Comparison of ENCODE assay signal across 24 mouse cellular contexts in the genomic region with DNA sequence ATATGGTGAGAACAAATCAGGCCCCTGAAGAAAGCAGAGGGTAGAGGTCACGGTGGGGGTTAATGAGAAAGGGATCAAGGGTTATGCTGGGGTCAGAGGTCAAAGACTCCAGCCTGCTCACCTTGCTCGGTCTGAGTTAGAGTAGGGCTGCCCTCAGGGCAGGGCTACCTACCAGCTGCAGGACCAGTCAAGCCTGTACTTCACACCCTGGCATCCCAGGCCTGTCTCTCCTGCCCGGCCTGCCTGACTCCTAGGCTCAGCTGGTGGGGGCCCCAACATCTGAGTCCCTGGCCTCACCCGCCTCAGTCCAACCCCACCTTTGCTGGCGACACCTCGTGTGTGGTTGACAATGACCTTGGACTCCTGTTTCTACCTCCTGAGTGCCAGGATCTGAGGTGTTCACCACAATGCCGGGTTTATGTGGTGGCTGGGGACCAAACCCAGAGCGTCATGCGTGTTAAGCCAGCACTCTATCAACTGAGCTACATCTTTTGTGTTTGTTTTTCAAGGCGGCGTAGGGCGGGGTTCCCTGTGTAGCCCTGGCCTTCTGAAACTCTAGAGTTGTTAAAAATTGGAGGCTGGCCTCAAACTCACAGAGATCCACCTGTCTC. TPM values are rescaled to one million over a fixed set of nuclear protein-coding genes. Genes with fewer than 3 reads are reported as not detected.
DNase-seq lines count a peak whose midpoint lies in the region; ATAC-seq lines count a peak whose summit lies in the region.
"Had no signal": no experiment of that assay in that cellular context is flagged by ENCODE, and none has a peak within 500 bp of the region (broad histone marks: within the 10 kb centered on the region; RNA-seq: fewer than 3 reads in every experiment).

No protein-coding gene starts in this region.

- peaks cover 44% of the 10 kb centered on the region for H3K27me3 ChIP-seq in liver, embryonic 13.5 days
- H3K27me3 ChIP-seq in liver, embryonic 11.5 days (replicated peaks; ENCODE audit: control insufficient read depth, insufficient read depth, low read length): peaks cover 30% of the 10 kb centered on the region
- H3K27me3 ChIP-seq in intestine, embryonic 16.5 days (replicated peaks; ENCODE audit: control insufficient read depth, insufficient read depth, low read length): peaks cover 9% of the 10 kb centered on the region; the same call in 1 of the 2 replicates
- H3K27me3 ChIP-seq in stomach, embryonic 16.5 days (ENCODE audit: control insufficient read depth, insufficient read depth, low read length): no peaks in the 10 kb centered on the region

- intact Hi-C loops in heart, postnatal 10 days (cut with DNase I): no loop called here

- WGBS in liver, embryonic 13.5 days (ENCODE audit: insufficient replicate concordance): 59% methylated on average over 12 of the region's 12 CpGs
- 65% methylated on average over 12 of the region's 12 CpGs for WGBS in liver, embryonic 11.5 days
- 61% methylated on average over 12 of the region's 12 CpGs for WGBS in intestine, embryonic 16.5 days
- 61% methylated on average over 12 of the region's 12 CpGs for WGBS in stomach, embryonic 16.5 days

- peaks cover 21% of the 10 kb centered on the region for H3K4me1 ChIP-seq in liver, embryonic 13.5 days (replicated peaks)
- peaks cover 2% of the 10 kb centered on the region; the same call in 1 of the 2 replicates for H3K4me1 ChIP-seq in liver, embryonic 11.5 days (replicated peaks; ENCODE audit: control insufficient read depth, insufficient read depth, low read length)
- H3K4me1 ChIP-seq in intestine, embryonic 16.5 days (ENCODE audit: control insufficient read depth, insufficient read depth, low read length): peaks cover 12% of the 10 kb centered on the region
- 0 out of 2 replicates have a peak, but pooled peaks cover 4% of the 10 kb centered on the region for H3K4me1 ChIP-seq in stomach, embryonic 16.5 days (ENCODE audit: control insufficient read depth, insufficient read depth, low read length)
- H3K4me1 ChIP-seq: heart, embryonic 13.5 days had no signal

- 0 out of 2 replicates have a peak, but pooled peaks have one; percentile 22 for ATAC-seq in liver, embryonic 13.5 days (ENCODE audit: low read depth)
- ATAC-seq in liver, embryonic 11.5 days (replicated peaks; ENCODE audit: low FRiP score): no peak
- ATAC-seq in intestine, embryonic 16.5 days: peak; percentile 65
- peak; percentile 65 for ATAC-seq in stomach, embryonic 16.5 days (ENCODE audit: insufficient read depth, low FRiP score)
- ATAC-seq: forebrain, postnatal 0 days; midbrain, embryonic 16.5 days had no signal

- H3K27ac ChIP-seq in liver, embryonic 13.5 days: no peak overlapping the region
- H3K27ac ChIP-seq in liver, embryonic 11.5 days (ENCODE audit: low read depth, low read length): no peak overlapping the region
- H3K27ac ChIP-seq in intestine, embryonic 16.5 days (ENCODE audit: low read length): no peak overlapping the region
- peak overlapping the region; percentile 49 for H3K27ac ChIP-seq in stomach, embryonic 16.5 days (ENCODE audit: low read length)
- H3K27ac ChIP-seq: embryonic facial prominence, embryonic 13.5 days; heart, embryonic 13.5 days; hindbrain, embryonic 14.5 days; neural tube, embryonic 15.5 days had no signal

- H3K9me3 ChIP-seq in liver, embryonic 13.5 days (replicated peaks): no peaks in the 10 kb centered on the region
- H3K9me3 ChIP-seq in liver, embryonic 11.5 days (ENCODE audit: control insufficient read depth, low read length): no peaks in the 10 kb centered on the region
- no peaks in the 10 kb centered on the region for H3K9me3 ChIP-seq in intestine, embryonic 16.5 days (ENCODE audit: control insufficient read depth, low read length)
- no peaks in the 10 kb centered on the region for H3K9me3 ChIP-seq in stomach, embryonic 16.5 days (replicated peaks; ENCODE audit: control insufficient read depth, low read length)
- H3K9me3 ChIP-seq: embryonic facial prominence, embryonic 13.5 days; heart, embryonic 13.5 days; neural tube, embryonic 15.5 days had no signal

- no peak overlapping the region for H3K4me3 ChIP-seq in liver, embryonic 13.5 days (replicated peaks)
- H3K4me3 ChIP-seq in liver, embryonic 11.5 days (ENCODE audit: low read depth, low read length): no peak overlapping the region
- no peak overlapping the region for H3K4me3 ChIP-seq in intestine, embryonic 16.5 days (ENCODE audit: low read length)
- H3K4me3 ChIP-seq in stomach, embryonic 16.5 days (replicated peaks; ENCODE audit: low read length): no peak overlapping the region
- H3K4me3 ChIP-seq: neural tube, embryonic 15.5 days had no signal

- H3K36me3 ChIP-seq in liver, embryonic 13.5 days: no peaks in the 10 kb centered on the region
- H3K36me3 ChIP-seq in liver, embryonic 11.5 days (ENCODE audit: control insufficient read depth, insufficient read depth, low read length): no peaks in the 10 kb centered on the region
- no peaks in the 10 kb centered on the region for H3K36me3 ChIP-seq in intestine, embryonic 16.5 days (ENCODE audit: control insufficient read depth, insufficient read depth, low read length)
- no peaks in the 10 kb centered on the region for H3K36me3 ChIP-seq in stomach, embryonic 16.5 days (ENCODE audit: control insufficient read depth, insufficient read depth, low read length)
- H3K36me3 ChIP-seq: heart, embryonic 13.5 days; neural tube, embryonic 15.5 days had no signal

- H3K4me2 ChIP-seq in liver, embryonic 13.5 days: no peak overlapping the region
- no peak overlapping the region for H3K4me2 ChIP-seq in liver, embryonic 11.5 days
- H3K4me2 ChIP-seq in intestine, embryonic 16.5 days (ENCODE audit: low read depth, low read length): no peak overlapping the region
- no peak overlapping the region for H3K4me2 ChIP-seq in stomach, embryonic 16.5 days (ENCODE audit: low read depth, low read length)
- H3K4me2 ChIP-seq: hindbrain, embryonic 14.5 days; neural tube, embryonic 15.5 days had no signal

- no peak for DNase-seq in liver, embryonic 13.5 days
- DNase-seq in liver, embryonic 11.5 days (ENCODE audit: low spot score): no peak
- DNase-seq in R1 (ENCODE audit: low read depth, low spot score): peak; percentile 39
- DNase-seq in gastrocnemius, adult 8-10 months (ENCODE audit: low spot score in 2 of 2): no peak
- no peak for DNase-seq in thymus, postnatal 36 days
- no peak for DNase-seq in heart, postnatal 10 days
- DNase-seq: adrenal gland, adult 8-10 months; B cell, adult 2 months; cerebellum, adult 9-11 months; forebrain, postnatal 0 days; heart, postnatal 36 days; left cerebral cortex, postnatal 4 days; lung, postnatal 4 days; right cerebral cortex, postnatal 14 days; thymus, postnatal 25 days had no signal

- H3K9ac ChIP-seq in liver, embryonic 13.5 days: no peak overlapping the region
- H3K9ac ChIP-seq in liver, embryonic 11.5 days (ENCODE audit: low read depth, low read length): no peak overlapping the region
- no peak overlapping the region for H3K9ac ChIP-seq in intestine, embryonic 16.5 days (ENCODE audit: low read depth, low read length)
- H3K9ac ChIP-seq in stomach, embryonic 16.5 days (ENCODE audit: low read length): no peak overlapping the region; the same call in 1 of the 2 replicates
- H3K9ac ChIP-seq: embryonic facial prominence, embryonic 13.5 days; forebrain, postnatal 0 days; heart, embryonic 13.5 days; hindbrain, embryonic 14.5 days; neural tube, embryonic 15.5 days had no signal

RNA-seq across cellular contexts. Expression of a gene that starts 5.0 kb away (rescaled TPM):
- polyA plus RNA-seq in liver, embryonic 13.5 days (2015; fragmentation: Nextera tagmentation; extraction: Ambion mirVana): 0.42 and 0.55 TPM in 2 replicates
- 0.39 and 0.52 TPM in 2 replicates for polyA plus RNA-seq in liver, embryonic 11.5 days (2014; fragmentation: Nextera tagmentation; extraction: Ambion mirVana)
- polyA plus RNA-seq in intestine, embryonic 16.5 days (2015; fragmentation: Nextera tagmentation; extraction: Ambion mirVana): 3.0 and 4.0 TPM in 2 replicates
- 52.0 and 76.1 TPM in 2 replicates for polyA plus RNA-seq in stomach, embryonic 16.5 days (2015; fragmentation: Nextera tagmentation; extraction: Ambion mirVana)
- under 1 TPM in 1 of 4 experiments, not detected in 3; 0.12 TPM for total RNA-seq in gastrocnemius, adult 8-10 months (2022)
- total RNA-seq in heart, postnatal 10 days (2021): 1 to 10 TPM in 1 of 2 experiments, under 1 TPM in 1; 0.74 to 1.5 TPM
- total RNA-seq: forebrain, postnatal 0 days had no signal

RNA-seq across cellular contexts. Expression of a gene that starts 17.3 kb away (rescaled TPM):
- polyA plus RNA-seq in liver, embryonic 13.5 days (2015; fragmentation: Nextera tagmentation; extraction: Ambion mirVana): 1.7 and 1.9 TPM in 2 replicates
- 2.2 and 3.5 TPM in 2 replicates for polyA plus RNA-seq in liver, embryonic 11.5 days (2014; fragmentation: Nextera tagmentation; extraction: Ambion mirVana)
- 2.4 and 2.8 TPM in 2 replicates for polyA plus RNA-seq in intestine, embryonic 16.5 days (2015; fragmentation: Nextera tagmentation; extraction: Ambion mirVana)
- 17.1 and 21.0 TPM in 2 replicates for polyA plus RNA-seq in stomach, embryonic 16.5 days (2015; fragmentation: Nextera tagmentation; extraction: Ambion mirVana)
- total RNA-seq in gastrocnemius, adult 8-10 months (2022): 1 to 10 TPM; 2.5 to 7.8 (median 4.8) TPM
- total RNA-seq in heart, postnatal 10 days (2021): 10 to 100 TPM in 1 of 2 experiments, 1 to 10 TPM in 1; 8.2 to 30.7 TPM

RNA-seq across cellular contexts. Expression of a gene that starts 19.7 kb away (rescaled TPM):
- 38.9 and 41.0 TPM in 2 replicates for polyA plus RNA-seq in liver, embryonic 13.5 days (2015; fragmentation: Nextera tagmentation; extraction: Ambion mirVana)
- polyA plus RNA-seq in liver, embryonic 11.5 days (2014; fragmentation: Nextera tagmentation; extraction: Ambion mirVana): 73.5 and 74.2 TPM in 2 replicates
- polyA plus RNA-seq in intestine, embryonic 16.5 days (2015; fragmentation: Nextera tagmentation; extraction: Ambion mirVana): 69.8 and 75.7 TPM in 2 replicates
- 71.3 and 74.3 TPM in 2 replicates for polyA plus RNA-seq in stomach, embryonic 16.5 days (2015; fragmentation: Nextera tagmentation; extraction: Ambion mirVana)
- total RNA-seq in gastrocnemius, adult 8-10 months (2022): 10 to 100 TPM; 24.5 to 27.8 (median 26.2) TPM
- total RNA-seq in heart, postnatal 10 days (2021): 10 to 100 TPM; 28.7 to 31.7 TPM

RNA-seq across cellular contexts. Expression of a gene that starts 45.6 kb away (rescaled TPM):
- not detected in 2 replicates for polyA plus RNA-seq in liver, embryonic 13.5 days (2015; fragmentation: Nextera tagmentation; extraction: Ambion mirVana)
- 0.17 TPM in 1 of 2 replicates, not detected in the other for polyA plus RNA-seq in liver, embryonic 11.5 days (2014; fragmentation: Nextera tagmentation; extraction: Ambion mirVana)
- 0.05 and 0.24 TPM in 2 replicates for polyA plus RNA-seq in intestine, embryonic 16.5 days (2015; fragmentation: Nextera tagmentation; extraction: Ambion mirVana)
- polyA plus RNA-seq in stomach, embryonic 16.5 days (2015; fragmentation: Nextera tagmentation; extraction: Ambion mirVana): 0.12 TPM in 1 of 2 replicates, not detected in the other
- not detected for total RNA-seq in gastrocnemius, adult 8-10 months (2022)
- total RNA-seq in heart, postnatal 10 days (2021): under 1 TPM in 1 of 2 experiments, not detected in 1; 0.12 TPM
- total RNA-seq: gastrocnemius, adult 18-20 months had no signal
- polyA plus RNA-seq: liver, embryonic 16.5 days had no signal

RNA-seq across cellular contexts. Expression of a gene that starts 46.0 kb away (rescaled TPM):
- 0.20 TPM in 1 of 2 replicates, not detected in the other for polyA plus RNA-seq in liver, embryonic 13.5 days (2015; fragmentation: Nextera tagmentation; extraction: Ambion mirVana)
- 0.70 and 0.77 TPM in 2 replicates for polyA plus RNA-seq in liver, embryonic 11.5 days (2014; fragmentation: Nextera tagmentation; extraction: Ambion mirVana)
- 1.6 and 2.0 TPM in 2 replicates for polyA plus RNA-seq in intestine, embryonic 16.5 days (2015; fragmentation: Nextera tagmentation; extraction: Ambion mirVana)
- 9.2 and 9.5 TPM in 2 replicates for polyA plus RNA-seq in stomach, embryonic 16.5 days (2015; fragmentation: Nextera tagmentation; extraction: Ambion mirVana)
- total RNA-seq in gastrocnemius, adult 8-10 months (2022): under 1 TPM in 1 of 4 experiments, not detected in 3; 0.59 TPM
- not detected for total RNA-seq in heart, postnatal 10 days (2021)
- total RNA-seq: gastrocnemius, adult 18-20 months had no signal

Comparison
In these comparisons a context has a peak if more than half of its experiments do, and no peak if none do; other contexts are left out.
1. RNA of a gene that starts 5.0 kb away (polyA plus RNA-seq): 52.0 to 76.1 TPM in stomach, embryonic 16.5 days; 3.0 to 4.0 TPM in intestine, embryonic 16.5 days, 0.42 to 0.55 TPM in liver, embryonic 13.5 days and 0.39 to 0.52 TPM in liver, embryonic 11.5 days; every median in the first group is over 10 times any median in the second.